Mouse (Mus musculus) hindbrain, embryonic 12.5 days (tissue): ENCODE measurements at regions not wholly inside any gene's neighbourhood (a gene's known extent, or its start where the extent isn't known, plus 50 kb on each side); places are given as distances from the start of the nearest gene placed in this dataset.

ENCODE experiments used
- ATAC-seq: fragments of 200-750 bp; cut with Nextera tagmentation; 2 replicates; pipeline ENCODE4 v1.8.0; 2017; ENCODE audit warnings: moderate TSS enrichment; ENCODE audit not compliant: low FRiP score
- H3K27ac ChIP-seq: fragments of 300-500 bp; sonication (generic); 2 replicates; pipeline ENCODE4 v1.5.1; 2016; ENCODE audit warnings: mild to moderate bottlenecking
- H3K27me3 ChIP-seq: fragments of 300-500 bp; sonication (generic); 2 replicates; pipeline ENCODE4 v1.6.1; 2016; ENCODE audit warnings: mild to moderate bottlenecking
- H3K36me3 ChIP-seq: fragments of 300-500 bp; sonication (generic); 2 replicates; pipeline ENCODE4 v1.6.1; 2016; ENCODE audit warnings: mild to moderate bottlenecking
- H3K4me1 ChIP-seq: fragments of 300-500 bp; sonication (generic); 2 replicates; pipeline ENCODE4 v1.6.1; 2016
- H3K4me2 ChIP-seq: fragments of 300-500 bp; sonication (generic); replicated peaks from 2 replicates; pipeline ENCODE4 v1.6.1; 2016; ENCODE audit warnings: mild to moderate bottlenecking
- H3K4me3 ChIP-seq: fragments of 300-500 bp; sonication (generic); 2 replicates; pipeline ENCODE4 v1.5.1; 2016; ENCODE audit warnings: mild to moderate bottlenecking
- H3K9ac ChIP-seq: fragments of 300-500 bp; sonication (generic); 2 replicates; pipeline ENCODE4 v1.6.1; 2016; ENCODE audit warnings: mild to moderate bottlenecking, moderate library complexity
- H3K9me3 ChIP-seq: fragments of 300-500 bp; sonication (generic); replicated peaks from 2 replicates; pipeline ENCODE4 v1.6.1; 2016; ENCODE audit warnings: mild to moderate bottlenecking
- WGBS: fragments of 180-500 bp; shearing (Covaris S2); methylation state at CpG from one replicate; pipeline ENCODE4 v1.1.7; 2016; 5-methylcytosine and 5-hydroxymethylcytosine counted together

- Histone ChIP-seq H3K36me3 (no peaks in the 10 kb centered on the region), H3K9me3 (no peaks in the 10 kb centered on the region), H3K4me2 (no peak overlapping the region), H3K4me1 (no peaks in the 10 kb centered on the region), H3K27ac (no peak overlapping the region), H3K27me3 (no peaks in the 10 kb centered on the region), H3K9ac (no peak overlapping the region), H3K4me3 (no peak overlapping the region)
- ATAC-seq: no peak
- 70% methylated on average over 15 of the region's 15 CpGs for WGBS
These were observed 120.3 kb downstream of the Etnk1 start for GRCm38 (mm10) chr6:143287322-143287721.

GRCm38 (mm10) chr6:143288491-143289130 is 121.6 kb downstream of the Etnk1 start:
- WGBS: 84% methylated on average over 19 of the region's 19 CpGs
- H3K4me2 ChIP-seq: no peak overlapping the region
- H3K9me3 ChIP-seq: no peaks in the 10 kb centered on the region
- no peak for ATAC-seq
- H3K4me1 ChIP-seq: no peaks in the 10 kb centered on the region
- H3K36me3 ChIP-seq: no peaks in the 10 kb centered on the region
- no peaks in the 10 kb centered on the region for H3K27me3 ChIP-seq
- no peak overlapping the region for H3K27ac ChIP-seq
- H3K9ac ChIP-seq: no peak overlapping the region
- no peak overlapping the region for H3K4me3 ChIP-seq

GRCm38 (mm10) chr6:143293648-143294047 is 126.6 kb downstream of the Etnk1 start:
- H3K9ac ChIP-seq: no peak overlapping the region
- WGBS: 81% methylated on average over 3 of the region's 3 CpGs
- no peak overlapping the region for H3K4me2 ChIP-seq
- no peak for ATAC-seq
- no peak overlapping the region for H3K27ac ChIP-seq
- H3K4me1 ChIP-seq: no peaks in the 10 kb centered on the region
- H3K4me3 ChIP-seq: no peak overlapping the region
- H3K36me3 ChIP-seq: no peaks in the 10 kb centered on the region
- H3K27me3 ChIP-seq: no peaks in the 10 kb centered on the region
- no peaks in the 10 kb centered on the region for H3K9me3 ChIP-seq

DNA sequence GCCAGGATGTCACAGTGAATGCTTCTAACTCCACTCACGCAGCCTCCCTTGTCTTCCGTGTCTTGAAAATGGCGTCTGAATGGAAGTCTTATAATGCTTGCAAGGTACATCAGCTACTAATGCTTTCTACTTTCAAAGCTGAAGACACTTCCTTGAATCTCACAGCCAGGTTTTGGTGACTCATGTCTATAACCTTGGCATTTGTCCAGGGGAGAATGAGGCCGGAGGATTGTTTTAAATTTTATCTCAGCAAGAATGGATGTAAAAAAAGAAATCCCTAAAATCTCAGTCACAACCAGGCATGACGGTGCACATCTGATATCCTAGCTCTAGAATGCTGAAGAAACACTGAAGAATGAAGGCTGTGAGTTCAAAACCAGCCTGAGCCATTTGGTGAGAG is 131.4 kb downstream of the Etnk1 start:
- no peak overlapping the region for H3K4me2 ChIP-seq
- H3K9ac ChIP-seq: no peak overlapping the region
- no peak overlapping the region for H3K4me3 ChIP-seq
- no peak overlapping the region for H3K27ac ChIP-seq
- no peaks in the 10 kb centered on the region for H3K36me3 ChIP-seq
- 89% methylated on average over 5 of the region's 5 CpGs for WGBS
- no peaks in the 10 kb centered on the region for H3K4me1 ChIP-seq
- ATAC-seq: no peak
- H3K9me3 ChIP-seq: no peaks in the 10 kb centered on the region
- H3K27me3 ChIP-seq: no peaks in the 10 kb centered on the region

GRCm38 (mm10) chr6:143301414-143301813 is 134.4 kb downstream of the Etnk1 start:
- Histone ChIP-seq H3K9ac (no peak overlapping the region), H3K4me3 (no peak overlapping the region), H3K4me2 (no peak overlapping the region), H3K27me3 (no peaks in the 10 kb centered on the region), H3K9me3 (no peaks in the 10 kb centered on the region), H3K4me1 (no peaks in the 10 kb centered on the region), H3K36me3 (no peaks in the 10 kb centered on the region), H3K27ac (no peak overlapping the region)
- 93% methylated on average over 10 of the region's 10 CpGs for WGBS
- no peak for ATAC-seq

- Histone ChIP-seq H3K27ac (no peak overlapping the region), H3K4me2 (no peak overlapping the region), H3K36me3 (no peaks in the 10 kb centered on the region), H3K9me3 (no peaks in the 10 kb centered on the region), H3K9ac (no peak overlapping the region), H3K4me3 (no peak overlapping the region), H3K4me1 (no peaks in the 10 kb centered on the region), H3K27me3 (no peaks in the 10 kb centered on the region)
- WGBS: 69% methylated on average over 6 of the region's 6 CpGs
- no peak for ATAC-seq
These were observed 140.3 kb downstream of the Etnk1 start for GRCm38 (mm10) chr6:143307327-143307726.

- H3K9ac ChIP-seq: no peak overlapping the region
- no peaks in the 10 kb centered on the region for H3K4me1 ChIP-seq
- H3K27ac ChIP-seq: no peak overlapping the region
- H3K27me3 ChIP-seq: no peaks in the 10 kb centered on the region
- no peaks in the 10 kb centered on the region for H3K9me3 ChIP-seq
- H3K4me2 ChIP-seq: no peak overlapping the region
- no peak overlapping the region for H3K4me3 ChIP-seq
- no peaks in the 10 kb centered on the region for H3K36me3 ChIP-seq
- 92% methylated on average over 9 of the region's 9 CpGs for WGBS
- ATAC-seq: no peak
These were observed 148.8 kb downstream of the Etnk1 start for GRCm38 (mm10) chr6:143315859-143316258.

DNA sequence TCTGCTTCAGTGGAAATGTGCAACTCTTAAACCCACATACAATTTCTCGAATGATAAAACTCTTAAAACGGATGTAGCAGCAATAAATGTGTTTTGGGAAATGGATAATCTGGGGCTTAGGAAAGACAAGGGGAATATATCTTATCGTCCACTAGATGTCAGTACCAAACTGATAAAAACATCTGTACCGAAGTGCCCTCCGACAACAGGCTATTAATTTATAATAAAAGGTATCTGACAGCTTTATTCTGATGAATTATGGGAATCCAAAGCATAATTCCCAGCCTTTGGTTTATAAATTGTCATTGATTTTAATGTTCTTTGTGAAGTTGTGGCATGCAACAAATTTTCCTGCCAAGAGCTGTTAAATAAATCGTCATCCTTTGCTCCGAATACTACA is 153.4 kb downstream of the Etnk1 start:
- 51% methylated on average over 7 of the region's 7 CpGs for WGBS
- no peak for ATAC-seq

DNA sequence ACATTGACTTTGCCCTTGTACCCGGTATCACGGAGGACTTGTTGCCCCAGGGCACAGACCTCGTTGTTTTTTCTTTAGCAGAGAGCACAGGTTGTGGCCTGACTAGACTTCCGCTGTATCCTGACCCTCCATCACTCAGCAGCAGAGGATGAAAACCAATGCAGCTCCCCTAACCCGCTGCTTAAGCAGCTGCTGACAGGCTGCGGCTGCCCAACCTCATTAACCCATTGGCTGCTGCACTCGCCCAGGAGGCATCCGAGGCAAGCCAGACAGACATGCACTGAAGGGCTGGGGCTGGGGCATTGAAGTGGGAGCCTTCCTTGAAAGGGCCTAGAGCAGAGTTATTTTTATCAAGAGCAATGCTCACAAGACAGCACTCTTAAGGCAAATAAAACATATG is 157.6 kb downstream of the Etnk1 start:
- H3K27me3 ChIP-seq: 0 out of 2 replicates have a peak, but pooled peaks cover 3% of the 10 kb centered on the region
- WGBS: 6% methylated on average over 8 of the region's 8 CpGs
- ATAC-seq: peak; percentile 41; the same call in 1 of the 2 replicates
- no peaks in the 10 kb centered on the region for H3K9me3 ChIP-seq
- H3K9ac ChIP-seq: no peak overlapping the region
- H3K27ac ChIP-seq: no peak overlapping the region
- no peaks in the 10 kb centered on the region for H3K36me3 ChIP-seq
- H3K4me3 ChIP-seq: no peak overlapping the region
- 0 out of 2 replicates have a peak overlapping the region, but pooled peaks have one; percentile 13 for H3K4me2 ChIP-seq
- H3K4me1 ChIP-seq: peaks cover 5% of the 10 kb centered on the region; the same call in 1 of the 2 replicates

More for the DNA sequence above, 153.4 kb downstream of the Etnk1 start:
- no peak overlapping the region for H3K27ac ChIP-seq
- no peak overlapping the region for H3K4me3 ChIP-seq
- H3K4me1 ChIP-seq: peaks cover 5% of the 10 kb centered on the region; the same call in 1 of the 2 replicates
- no peaks in the 10 kb centered on the region for H3K9me3 ChIP-seq
- H3K36me3 ChIP-seq: no peaks in the 10 kb centered on the region
- 0 out of 2 replicates have a peak, but pooled peaks cover 3% of the 10 kb centered on the region for H3K27me3 ChIP-seq
- no peak overlapping the region for H3K9ac ChIP-seq
- H3K4me2 ChIP-seq: no peak overlapping the region

DNA sequence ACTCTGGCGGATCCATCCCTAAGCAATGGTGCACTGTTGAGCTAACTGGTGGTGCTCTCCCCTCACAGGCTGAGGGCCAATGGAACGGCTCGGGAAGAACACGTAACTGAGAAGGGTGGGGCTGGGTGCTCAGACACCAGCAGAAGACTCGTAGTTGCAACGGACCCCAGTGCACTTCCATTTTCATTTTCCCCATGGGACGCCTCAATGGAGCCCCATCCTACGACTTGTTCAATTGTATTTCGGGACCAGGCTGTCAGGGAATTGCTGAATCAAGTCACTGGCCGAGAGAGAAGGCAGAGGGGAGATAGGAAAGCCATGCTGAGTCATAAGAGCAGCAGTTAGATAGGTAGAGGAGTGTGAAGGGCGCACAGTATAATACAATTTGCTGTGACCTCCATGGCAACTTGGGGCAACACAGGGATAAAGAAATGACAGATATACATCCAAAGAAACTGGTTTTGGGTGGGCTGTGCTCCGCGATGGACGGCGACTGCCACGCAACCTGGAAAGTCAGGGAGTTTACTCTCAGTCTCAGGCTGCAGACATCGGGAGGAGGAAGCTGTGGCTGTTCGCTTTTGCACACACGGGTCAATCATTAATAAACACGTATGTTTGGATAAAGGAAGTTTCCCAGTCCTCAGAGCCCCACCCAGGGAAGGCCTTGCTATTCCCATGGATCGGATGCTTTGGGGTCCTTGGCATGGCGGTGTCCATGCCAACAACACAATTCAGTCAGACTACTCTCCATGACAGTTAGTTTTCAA is 160.1 kb downstream of the Etnk1 start:
- whole genome bisulfite sequencing: 84% methylated on average over 22 of the region's 22 CpGs
- Histone ChIP-seq H3K27ac (no peak overlapping the region), H3K4me2 (no peak overlapping the region), H3K9me3 (no peaks in the 10 kb centered on the region), H3K9ac (no peak overlapping the region), H3K4me3 (no peak overlapping the region), H3K36me3 (no peaks in the 10 kb centered on the region), H3K27me3 (no peaks in the 10 kb centered on the region), H3K4me1 (peaks cover 5% of the 10 kb centered on the region; the same call in 1 of the 2 replicates)
- ATAC-seq: no peak

DNA sequence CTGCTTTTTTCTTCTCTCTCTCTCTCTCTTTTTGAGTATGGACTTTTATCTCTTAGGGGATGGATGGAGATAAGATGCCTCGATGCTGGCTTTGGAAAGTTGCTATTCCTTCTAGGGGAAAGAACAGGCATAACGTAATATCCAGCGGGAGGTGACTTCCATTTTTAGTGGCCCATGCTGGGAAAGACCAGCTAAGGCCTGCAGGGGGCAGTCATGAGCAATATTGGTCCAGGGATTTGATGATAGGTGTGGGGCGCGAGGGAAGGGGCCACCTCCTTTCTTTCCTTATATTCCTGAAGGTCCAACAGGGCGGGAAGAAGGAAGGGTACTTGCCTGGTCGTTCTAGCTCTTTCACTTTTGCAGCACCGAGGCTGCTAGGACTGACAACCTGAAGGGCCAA is 160.8 kb downstream of the Etnk1 start:
- Histone ChIP-seq H3K9me3 (no peaks in the 10 kb centered on the region), H3K9ac (no peak overlapping the region), H3K36me3 (no peaks in the 10 kb centered on the region), H3K4me3 (no peak overlapping the region), H3K27me3 (no peaks in the 10 kb centered on the region), H3K4me1 (peaks cover 5% of the 10 kb centered on the region; the same call in 1 of the 2 replicates), H3K4me2 (no peak overlapping the region), H3K27ac (no peak overlapping the region)
- 84% methylated on average over 8 of the region's 8 CpGs for WGBS
- no peak for ATAC-seq

DNA sequence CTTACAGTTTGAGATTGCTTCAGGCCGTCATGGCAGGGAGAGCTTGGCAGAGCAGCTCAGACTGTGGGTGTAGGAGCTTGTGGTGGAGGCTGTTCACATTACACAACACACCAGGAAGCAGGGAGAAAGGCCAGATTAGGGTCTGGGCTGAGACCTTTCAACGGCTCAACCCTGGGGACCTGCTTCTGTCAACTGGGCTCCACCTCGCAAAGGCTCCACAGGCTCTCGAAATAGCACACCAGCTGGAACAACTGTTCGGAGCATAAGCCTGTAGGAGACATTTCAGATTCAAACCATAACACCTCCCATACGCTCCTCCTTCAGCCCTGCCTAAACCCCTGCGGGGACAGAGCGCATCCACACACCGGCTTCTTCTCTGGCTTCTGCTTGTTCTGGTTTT is 161.2 kb downstream of the Etnk1 start:
- 73% methylated on average over 9 of the region's 9 CpGs for WGBS
- no peak overlapping the region for H3K27ac ChIP-seq
- no peak for ATAC-seq
- peaks cover 5% of the 10 kb centered on the region; the same call in 1 of the 2 replicates for H3K4me1 ChIP-seq
- no peak overlapping the region for H3K9ac ChIP-seq
- H3K4me3 ChIP-seq: no peak overlapping the region
- no peak overlapping the region for H3K4me2 ChIP-seq
- no peaks in the 10 kb centered on the region for H3K36me3 ChIP-seq
- no peaks in the 10 kb centered on the region for H3K9me3 ChIP-seq
- no peaks in the 10 kb centered on the region for H3K27me3 ChIP-seq

DNA sequence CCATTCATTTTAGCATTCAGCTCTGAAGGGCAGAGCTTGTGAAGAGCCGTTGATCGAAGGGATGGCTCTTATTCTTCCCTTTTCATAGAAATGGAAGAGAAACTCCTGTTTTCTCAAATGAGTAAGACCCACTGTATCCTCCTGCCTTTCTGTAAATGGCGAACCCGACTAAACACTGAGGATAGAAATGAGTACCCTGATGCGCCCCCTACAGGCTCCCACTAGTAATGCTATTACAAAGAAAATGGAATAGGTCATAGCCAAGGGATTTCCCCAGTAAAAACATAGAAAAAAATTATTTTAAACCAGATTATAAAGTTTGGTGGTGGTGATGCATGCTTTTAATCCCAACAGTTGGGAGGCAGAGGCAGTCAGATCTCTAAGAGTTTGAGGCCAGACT is 162.1 kb downstream of the Etnk1 start:
- no peak overlapping the region for H3K4me2 ChIP-seq
- WGBS: 70% methylated on average over 5 of the region's 5 CpGs
- H3K27me3 ChIP-seq: no peaks in the 10 kb centered on the region
- no peaks in the 10 kb centered on the region for H3K9me3 ChIP-seq
- H3K9ac ChIP-seq: no peak overlapping the region
- ATAC-seq: no peak
- H3K36me3 ChIP-seq: no peaks in the 10 kb centered on the region
- H3K4me3 ChIP-seq: no peak overlapping the region
- H3K4me1 ChIP-seq: peaks cover 5% of the 10 kb centered on the region; the same call in 1 of the 2 replicates
- H3K27ac ChIP-seq: no peak overlapping the region
